Mouse (Mus musculus): ENCODE measurements around the gene C1s1.

DNA sequence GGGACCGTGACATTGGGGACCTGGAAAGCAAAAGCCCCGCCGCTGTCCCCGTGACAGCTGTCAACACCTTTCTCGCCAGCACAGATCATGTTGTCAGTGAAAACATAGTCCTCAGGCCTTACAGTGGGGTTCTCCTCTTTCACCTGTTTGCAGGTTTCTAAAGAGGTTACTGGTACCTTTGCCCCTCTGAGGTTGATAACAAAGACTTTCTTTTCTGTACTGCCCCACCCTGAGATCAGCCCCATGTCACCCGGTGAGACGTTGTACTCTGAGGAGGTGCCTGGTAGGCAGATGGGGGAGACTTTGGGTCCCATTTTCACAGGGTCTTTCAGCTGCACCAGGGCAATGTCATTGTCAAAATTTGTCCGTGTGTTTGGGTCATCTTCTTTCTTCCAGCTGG is 11.1 kb downstream of the C1s1 start:
- TF ChIP-seq CTCF (IDR thresholded peaks at IDR 0.05; ENCODE audit: extremely low read depth, insufficient read depth, low read length) (no peak), POLR2A (IDR thresholded peaks at IDR 0.05; ENCODE audit: extremely low read depth, insufficient read depth, low read length) (no peak)
